Mouse (Mus musculus): Measurements from ENCODE around the gene Cd276. TPM values are rescaled to one million over a fixed set of nuclear protein-coding genes. Genes with fewer than 3 reads are reported as not detected.

The Cd276 gene
- total and polyA plus RNA-seq, 2 experiments: 1.3 to 4.5 TPM

DNA sequence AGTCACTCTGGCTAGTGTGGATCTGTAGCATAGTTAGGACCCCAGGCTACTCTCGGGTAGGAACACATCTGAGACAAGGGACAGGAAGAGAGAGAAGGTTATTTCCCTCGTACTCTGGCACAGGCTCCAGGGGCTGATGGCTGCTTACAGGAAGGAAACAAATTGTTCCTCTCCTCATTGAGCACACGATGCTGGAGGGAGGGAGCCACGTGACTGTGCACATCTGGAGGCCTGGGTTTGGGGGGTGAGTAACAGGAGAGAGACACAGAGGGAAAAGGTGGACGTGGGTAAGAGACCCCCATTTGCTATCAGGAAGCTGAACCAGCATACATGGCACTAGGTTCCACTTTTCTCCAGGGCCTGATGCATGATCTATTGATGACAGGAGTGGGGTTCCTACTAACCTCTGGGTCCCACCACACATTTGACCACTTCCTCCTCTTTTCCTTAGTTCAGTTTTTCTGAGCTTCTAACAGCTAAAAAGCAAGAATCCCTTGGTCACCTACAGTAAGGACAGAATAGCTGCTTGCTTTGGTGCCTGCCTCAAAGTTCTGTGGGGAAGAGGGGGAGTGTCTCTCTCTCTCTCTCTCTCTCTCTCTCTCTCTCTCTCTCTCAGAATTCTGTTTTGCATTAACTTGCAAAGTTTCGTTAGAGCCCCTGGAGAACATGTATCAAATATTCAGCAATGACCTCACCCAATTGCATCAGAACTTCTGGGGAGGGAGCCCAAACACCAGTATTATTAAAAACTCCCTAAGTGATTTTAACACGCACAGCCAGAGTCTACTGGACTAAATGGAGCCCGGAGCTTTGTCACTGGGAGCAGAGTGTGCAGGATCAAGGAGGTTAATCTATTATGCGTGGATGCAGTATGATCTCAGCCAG, 37.1 kb downstream of the Cd276 start:
- peaks cover 13% of the 10 kb centered on the region; the same call in 1 of the 2 replicates for H3K4me1 ChIP-seq (ENCODE audit: control insufficient read depth, insufficient read depth, low read length)
- no peaks in the 10 kb centered on the region for H3K36me3 ChIP-seq (ENCODE audit: control insufficient read depth, insufficient read depth, low read length)
- no peak overlapping the region for H3K4me3 ChIP-seq (ENCODE audit: insufficient read depth, low read depth, low read length)
- no peak overlapping the region for H3K27ac ChIP-seq (replicated peaks; ENCODE audit: insufficient read depth, low read depth, low read length)
- WGBS: 50% methylated on average over 9 of the region's 9 CpGs
- H3K27me3 ChIP-seq (ENCODE audit: control insufficient read depth, insufficient read depth, low read length): no peaks in the 10 kb centered on the region
- no peaks in the 10 kb centered on the region for H3K79me2 ChIP-seq (ENCODE audit: control insufficient read depth, insufficient read depth, low read length)
- TF ChIP-seq CTCF (IDR thresholded peaks at IDR 0.05; ENCODE audit: low read depth, low read length) (no peak), POLR2A (IDR thresholded peaks at IDR 0.05; ENCODE audit: extremely low read depth, insufficient read depth, low read length) (no peak)
- no peak for DNase-seq (ENCODE audit: extremely low read depth, low read depth, low spot score)
- no peak overlapping the region for H3K9ac ChIP-seq (ENCODE audit: low read depth, low read length)

DNA sequence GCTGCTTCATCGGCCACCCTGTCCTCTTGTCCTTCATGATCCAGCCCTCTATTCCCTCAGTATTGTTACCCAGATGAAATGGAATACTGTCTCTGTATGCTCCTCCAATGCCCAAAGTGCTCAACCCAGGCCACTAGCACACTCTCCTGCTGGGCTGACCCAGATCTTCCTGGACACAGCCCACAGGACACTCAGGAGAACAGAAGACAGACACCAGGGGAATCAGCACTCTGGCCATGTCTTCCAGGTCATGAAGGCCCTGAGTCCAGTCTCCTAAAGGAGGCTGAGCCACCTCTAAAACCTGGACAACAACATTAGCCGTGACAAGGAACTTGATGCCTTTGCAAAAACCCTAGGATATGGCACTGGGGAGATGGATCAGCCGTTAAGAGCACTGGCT, 38.8 kb downstream of the Cd276 start:
- WGBS: 90% methylated on average over 3 of the region's 3 CpGs
- Histone ChIP-seq H3K27ac (replicated peaks; ENCODE audit: insufficient read depth, low read depth, low read length) (no peak overlapping the region), H3K9ac (ENCODE audit: low read depth, low read length) (no peak overlapping the region), H3K36me3 (ENCODE audit: control insufficient read depth, insufficient read depth, low read length) (no peaks in the 10 kb centered on the region), H3K79me2 (ENCODE audit: control insufficient read depth, insufficient read depth, low read length) (no peaks in the 10 kb centered on the region), H3K4me1 (ENCODE audit: control insufficient read depth, insufficient read depth, low read length) (peaks cover 8% of the 10 kb centered on the region; the same call in 1 of the 2 replicates), H3K4me3 (ENCODE audit: insufficient read depth, low read depth, low read length) (no peak overlapping the region), H3K27me3 (ENCODE audit: control insufficient read depth, insufficient read depth, low read length) (no peaks in the 10 kb centered on the region)
- DNase-seq (ENCODE audit: extremely low read depth, low read depth, low spot score): no peak
- TF ChIP-seq POLR2A (IDR thresholded peaks at IDR 0.05; ENCODE audit: extremely low read depth, insufficient read depth, low read length): no peak
- TF ChIP-seq CTCF (IDR thresholded peaks at IDR 0.05; ENCODE audit: low read depth, low read length): no peak

DNA sequence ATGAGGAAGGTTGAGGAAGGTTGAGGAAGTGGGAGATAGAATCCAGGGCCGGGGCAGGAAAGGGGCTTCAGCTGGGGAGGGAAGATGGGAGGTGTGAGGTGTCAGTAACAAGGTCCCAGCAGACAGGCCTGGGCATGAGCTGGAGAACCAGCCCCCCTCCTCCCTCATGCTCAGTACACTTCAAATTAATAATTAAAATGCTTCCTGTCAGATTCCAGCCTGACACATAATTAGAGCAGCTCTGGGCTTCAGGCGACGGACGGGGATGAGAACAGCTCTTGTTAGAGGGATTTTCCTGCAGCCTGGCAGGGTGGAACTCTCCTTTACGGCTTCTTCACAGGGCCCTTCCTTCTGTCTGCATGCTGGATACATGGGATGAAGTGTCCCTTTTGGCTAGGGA, 41.5 kb downstream of the Cd276 start:
- WGBS: 84% methylated on average over 5 of the region's 5 CpGs
- H3K4me1 ChIP-seq (ENCODE audit: control insufficient read depth, insufficient read depth, low read length): peaks cover 6% of the 10 kb centered on the region; the same call in 1 of the 2 replicates
- no peak for DNase-seq (ENCODE audit: extremely low read depth, low read depth, low spot score)
- H3K4me3 ChIP-seq (ENCODE audit: insufficient read depth, low read depth, low read length): no peak overlapping the region
- no peaks in the 10 kb centered on the region for H3K36me3 ChIP-seq (ENCODE audit: control insufficient read depth, insufficient read depth, low read length)
- H3K27ac ChIP-seq (replicated peaks; ENCODE audit: insufficient read depth, low read depth, low read length): no peak overlapping the region
- no peaks in the 10 kb centered on the region for H3K79me2 ChIP-seq (ENCODE audit: control insufficient read depth, insufficient read depth, low read length)
- no peaks in the 10 kb centered on the region for H3K27me3 ChIP-seq (ENCODE audit: control insufficient read depth, insufficient read depth, low read length)
- TF ChIP-seq CTCF (IDR thresholded peaks at IDR 0.05; ENCODE audit: low read depth, low read length): no peak
- TF ChIP-seq POLR2A (IDR thresholded peaks at IDR 0.05; ENCODE audit: extremely low read depth, insufficient read depth, low read length): no peak
- no peak overlapping the region for H3K9ac ChIP-seq (ENCODE audit: low read depth, low read length)

DNA sequence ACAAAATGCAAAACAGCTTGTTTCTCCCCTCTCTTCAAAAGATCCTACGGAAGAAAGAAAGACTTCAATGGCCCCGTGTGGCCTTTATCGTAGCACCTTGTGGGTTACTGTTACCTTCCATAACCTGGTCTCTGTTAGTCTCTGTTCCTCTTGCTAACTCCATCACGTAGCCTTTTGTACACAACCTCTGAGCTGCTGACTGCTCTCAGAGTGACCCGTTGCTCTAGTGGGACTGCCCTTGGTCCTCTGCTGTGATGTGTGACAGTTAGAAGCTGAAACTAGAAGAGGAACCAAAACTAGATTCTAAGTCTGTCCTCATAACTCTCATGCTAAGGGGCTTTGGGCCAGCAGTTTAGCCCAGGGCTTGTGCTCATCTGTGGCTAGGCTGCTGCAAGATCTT, 44.8 kb downstream of the Cd276 start:
- Histone ChIP-seq H3K27ac (replicated peaks; ENCODE audit: insufficient read depth, low read depth, low read length) (no peak overlapping the region), H3K9ac (ENCODE audit: low read depth, low read length) (no peak overlapping the region), H3K4me1 (ENCODE audit: control insufficient read depth, insufficient read depth, low read length) (no peaks in the 10 kb centered on the region), H3K79me2 (ENCODE audit: control insufficient read depth, insufficient read depth, low read length) (no peaks in the 10 kb centered on the region), H3K4me3 (ENCODE audit: insufficient read depth, low read depth, low read length) (no peak overlapping the region), H3K36me3 (ENCODE audit: control insufficient read depth, insufficient read depth, low read length) (no peaks in the 10 kb centered on the region), H3K27me3 (ENCODE audit: control insufficient read depth, insufficient read depth, low read length) (no peaks in the 10 kb centered on the region)
- WGBS: 87% methylated on average over 5 of the region's 5 CpGs
- TF ChIP-seq CTCF (IDR thresholded peaks at IDR 0.05; ENCODE audit: low read depth, low read length) (no peak), POLR2A (IDR thresholded peaks at IDR 0.05; ENCODE audit: extremely low read depth, insufficient read depth, low read length) (no peak)
- no peak for DNase-seq (ENCODE audit: extremely low read depth, low read depth, low spot score)

DNA sequence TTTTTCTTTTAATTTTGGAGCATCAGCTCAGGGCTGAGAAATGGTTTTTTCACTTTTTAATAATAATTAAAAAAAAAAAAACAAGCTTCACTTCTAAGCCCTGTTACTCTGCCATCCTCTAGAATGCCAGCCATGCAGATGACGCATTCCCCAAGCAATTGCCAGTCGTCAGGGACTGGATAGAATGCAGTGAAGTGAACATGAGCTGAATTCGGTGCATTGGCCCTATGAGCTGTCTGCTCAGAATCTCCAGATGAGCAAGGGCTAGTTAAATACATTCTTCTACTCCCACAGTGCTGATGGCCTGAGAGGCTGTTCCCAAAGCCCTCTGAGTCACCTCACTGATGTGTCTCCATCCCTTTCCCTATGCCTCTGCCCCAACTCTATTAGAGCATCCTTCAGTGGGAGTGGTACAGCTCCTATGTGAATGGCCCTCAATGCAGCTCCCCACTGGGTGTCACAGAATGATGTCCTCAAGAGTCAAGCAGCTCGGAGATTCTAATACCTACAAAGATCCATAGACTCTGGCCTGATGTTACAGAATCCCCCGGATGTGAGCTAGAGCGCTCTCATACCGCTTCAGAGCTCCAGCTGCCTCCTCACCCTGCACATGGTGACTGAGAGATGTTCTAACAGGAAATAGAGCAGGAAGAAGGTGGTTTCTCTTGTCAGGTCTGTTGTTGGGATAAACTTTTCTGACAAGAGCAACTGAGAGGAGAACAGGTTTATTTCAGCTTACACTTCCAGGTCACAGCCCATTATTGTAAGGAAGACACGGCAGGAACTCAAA, 47.8 kb downstream of the Cd276 start:
- H3K9ac ChIP-seq (ENCODE audit: low read depth, low read length): no peak overlapping the region
- no peaks in the 10 kb centered on the region for H3K79me2 ChIP-seq (ENCODE audit: control insufficient read depth, insufficient read depth, low read length)
- 78% methylated on average over 8 of the region's 8 CpGs for WGBS
- H3K27ac ChIP-seq (replicated peaks; ENCODE audit: insufficient read depth, low read depth, low read length): no peak overlapping the region
- no peaks in the 10 kb centered on the region for H3K27me3 ChIP-seq (ENCODE audit: control insufficient read depth, insufficient read depth, low read length)
- H3K36me3 ChIP-seq (ENCODE audit: control insufficient read depth, insufficient read depth, low read length): no peaks in the 10 kb centered on the region
- no peaks in the 10 kb centered on the region for H3K4me1 ChIP-seq (ENCODE audit: control insufficient read depth, insufficient read depth, low read length)
- TF ChIP-seq CTCF (IDR thresholded peaks at IDR 0.05; ENCODE audit: low read depth, low read length) (no peak), POLR2A (IDR thresholded peaks at IDR 0.05; ENCODE audit: extremely low read depth, insufficient read depth, low read length) (no peak)
- no peak overlapping the region for H3K4me3 ChIP-seq (ENCODE audit: insufficient read depth, low read depth, low read length)
- no peak for DNase-seq (ENCODE audit: extremely low read depth, low read depth, low spot score)

Measured in liver, adult 2 months (tissue).